Mouse (Mus musculus) cerebellum, adult (tissue): ENCODE data around the gene Rprd1b.

Source experiments
- ATAC-seq: cut with Nextera tagmentation; 2 replicates; pipeline ENCODE4 v1.9.2; 2017; ENCODE audit warnings: mild to moderate bottlenecking, moderate library complexity, mixed read lengths; ENCODE audit not compliant: insufficient number of reproducible peaks, low FRiP score, low TSS enrichment

The Rprd1b gene

GRCm38 (mm10) chr2:158167496-158168205 is 139.4 kb downstream of the Rprd1b start:
- no peak for ATAC-seq

GRCm38 (mm10) chr2:158168741-158169211 is 140.5 kb downstream of the Rprd1b start:
- ATAC-seq, result no peak

DNA sequence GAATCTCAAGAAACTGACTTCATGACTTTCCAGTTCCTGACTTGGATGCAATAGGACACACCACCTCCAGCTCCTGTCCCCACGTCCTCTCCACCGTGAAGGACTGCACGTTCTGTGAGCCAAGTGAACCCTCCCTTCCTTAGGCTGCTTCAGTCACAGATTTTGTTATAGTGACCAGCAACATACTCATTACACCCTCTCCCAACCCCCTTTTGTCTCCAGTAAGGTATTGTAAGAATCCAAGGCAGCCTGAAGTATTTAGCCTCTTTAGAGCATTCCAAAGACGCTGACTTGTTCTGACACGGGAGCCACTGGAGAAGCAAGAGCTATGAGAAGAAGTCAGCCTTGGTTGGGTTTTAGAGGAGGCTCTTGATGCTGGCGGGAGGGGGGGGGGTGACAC is 141.1 kb downstream of the Rprd1b start:
- no peak for ATAC-seq

DNA sequence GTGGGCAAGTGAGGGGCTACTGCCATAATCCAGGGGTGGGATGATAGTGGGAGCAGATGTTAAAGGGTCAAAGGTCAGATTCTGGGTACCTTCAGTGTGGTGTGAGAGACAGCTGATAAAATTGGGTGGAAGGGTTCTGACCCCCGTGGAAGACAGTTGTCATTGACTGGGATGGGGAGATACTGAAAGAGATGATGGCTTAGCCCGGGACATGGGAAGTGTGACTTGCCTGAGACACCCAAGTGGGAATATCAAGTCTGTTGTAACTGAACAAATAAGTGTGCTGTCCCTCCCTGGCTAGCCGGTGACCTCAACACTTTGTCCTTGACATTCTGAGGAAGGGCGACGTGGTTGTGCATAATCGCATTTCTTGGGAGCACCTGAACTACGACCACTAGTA is 141.5 kb downstream of the Rprd1b start:
- ATAC-seq, result no peak

DNA sequence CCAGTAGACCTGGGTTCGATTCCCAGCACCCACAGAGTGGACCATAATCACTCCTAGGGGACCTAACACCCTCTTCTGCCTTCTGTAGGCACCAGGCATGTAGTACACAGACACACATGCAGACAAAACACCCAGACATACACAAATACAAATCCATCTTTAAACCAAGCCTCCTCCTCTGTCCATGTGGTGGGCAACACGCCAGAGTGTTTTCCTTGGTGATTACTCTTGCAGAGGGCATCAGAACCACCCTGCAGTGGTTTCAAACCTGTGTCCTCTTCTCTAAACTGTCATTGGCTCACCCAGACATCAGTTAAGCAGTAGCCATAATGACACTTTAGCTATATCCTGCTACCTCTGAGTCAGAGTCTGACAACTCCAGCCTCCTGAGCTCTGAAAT is 142.1 kb downstream of the Rprd1b start:
- ATAC-seq, result no peak

DNA sequence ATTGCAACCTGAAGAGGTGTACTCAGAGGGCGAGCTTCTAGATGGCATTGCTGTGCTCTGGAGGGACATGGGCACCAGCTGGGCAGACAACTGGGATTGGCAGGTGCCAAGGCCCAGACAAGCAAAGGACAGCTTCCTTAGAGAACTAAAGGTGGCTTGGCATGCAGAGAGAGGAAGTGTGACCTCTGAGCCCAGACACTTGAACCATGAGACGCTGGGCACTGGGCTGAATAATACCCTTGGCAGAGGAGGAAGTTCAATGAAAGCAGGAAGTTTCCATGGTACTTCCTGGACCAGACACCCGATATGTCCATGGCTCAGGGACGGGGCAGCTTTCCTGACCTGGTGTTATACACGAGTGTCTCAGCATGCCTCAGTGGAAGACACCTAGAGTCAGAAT is 146.1 kb downstream of the Rprd1b start:
- no peak for ATAC-seq

GRCm38 (mm10) chr2:158174958-158175357 is 146.7 kb downstream of the Rprd1b start:
- no peak for ATAC-seq

- ATAC-seq, result no peak
These were observed 147.1 kb downstream of the Rprd1b start for GRCm38 (mm10) chr2:158175433-158175832.

GRCm38 (mm10) chr2:158176763-158177162 is 148.5 kb downstream of the Rprd1b start:
- no peak for ATAC-seq

GRCm38 (mm10) chr2:158177574-158177973 is 149.3 kb downstream of the Rprd1b start:
- ATAC-seq, result no peak

- ATAC-seq, result no peak
These were observed 149.8 kb downstream of the Rprd1b start for GRCm38 (mm10) chr2:158178139-158178538.

DNA sequence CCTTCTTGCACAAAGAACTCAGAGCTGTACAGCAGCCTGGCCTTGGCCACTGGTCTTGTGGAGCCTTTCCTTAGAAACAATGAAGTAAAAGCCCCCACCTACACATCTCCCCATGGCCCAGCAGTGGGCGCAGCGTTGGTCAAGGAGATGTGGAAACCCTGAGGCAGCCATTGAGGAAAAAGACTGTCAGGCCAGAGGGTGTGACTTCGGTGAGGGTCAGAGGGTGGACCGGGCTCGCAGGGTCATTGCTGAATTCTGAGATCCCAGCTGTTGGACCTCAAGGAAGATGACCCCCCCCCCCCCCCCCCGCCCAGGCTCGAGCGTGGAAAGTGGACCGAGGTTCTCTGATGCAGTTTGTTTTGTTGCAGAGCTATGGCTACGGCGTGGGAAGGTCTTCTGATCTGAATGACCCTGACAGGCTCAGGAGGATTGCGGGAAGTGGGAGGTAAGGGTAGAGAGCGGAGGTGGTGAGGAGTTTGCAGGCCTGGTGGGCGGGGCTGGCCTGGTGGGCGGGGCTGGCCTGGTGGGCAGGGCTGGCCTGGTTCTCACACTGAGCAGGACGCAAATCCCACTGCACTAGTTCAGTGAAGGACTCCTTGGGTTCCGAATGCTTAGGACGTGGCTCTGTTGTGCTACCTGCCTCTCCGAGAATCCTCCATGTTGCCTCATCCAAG is 150.5 kb downstream of the Rprd1b start:
- ATAC-seq, result no peak

DNA sequence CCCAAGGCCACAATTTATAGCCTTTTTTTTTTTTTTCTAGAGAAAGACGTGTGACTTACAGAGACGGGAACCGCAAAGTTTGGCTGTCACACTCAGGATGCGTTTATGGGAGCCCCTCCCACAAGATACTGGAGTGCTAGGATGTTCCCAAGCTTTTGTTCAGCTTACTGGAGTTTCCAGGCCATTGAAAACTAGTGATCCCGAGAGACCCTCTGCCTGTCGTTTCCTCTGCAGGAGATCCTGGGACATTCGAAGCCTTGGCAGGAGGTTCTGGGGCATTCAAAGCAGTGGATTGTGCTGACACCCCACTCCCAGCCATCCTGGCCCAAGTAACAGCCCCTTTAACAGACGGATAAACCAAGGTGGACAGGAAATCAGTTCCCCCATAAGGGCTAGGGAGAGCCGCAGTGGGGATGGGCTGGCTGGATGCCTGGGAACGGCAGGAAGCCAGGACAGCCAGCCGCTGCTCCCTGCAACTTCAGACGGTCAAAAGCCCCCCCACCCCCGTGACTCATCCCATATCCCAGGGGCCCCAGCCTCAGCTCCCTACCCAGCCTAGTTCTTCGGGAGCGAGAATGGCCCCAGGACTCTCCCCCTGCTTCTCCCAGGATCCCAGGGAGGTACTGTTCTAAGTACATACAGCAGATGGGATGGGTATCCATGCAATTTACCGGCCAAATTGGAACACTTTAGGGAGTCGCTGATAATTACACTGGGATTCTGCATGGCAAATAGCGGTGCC is 151.2 kb downstream of the Rprd1b start:
- peak; percentile 51; the same call in 1 of the 2 replicates for ATAC-seq

- no peak for ATAC-seq
These were observed 152.5 kb downstream of the Rprd1b start for GRCm38 (mm10) chr2:158180797-158181196.
